Mouse (Mus musculus) ES-Bruce4 (cell line): ENCODE results near the gene Tcte1. TPM values are rescaled to one million over a fixed set of nuclear protein-coding genes. Genes with fewer than 3 reads are reported as not detected.

Source experiments
- H3K27ac ChIP-seq: 2 replicates; pipeline ENCODE4 v1.5.1; 2012; ENCODE audit warnings: low read length, inconsistent platforms; ENCODE audit not compliant: insufficient read depth
- H3K27me3 ChIP-seq: 2 replicates; pipeline ENCODE4 v1.6.1; 2012; ENCODE audit warnings: mild to moderate bottlenecking, low read length, inconsistent platforms; ENCODE audit not compliant: control insufficient read depth, poor library complexity, insufficient read depth, severe bottlenecking
- H3K36me3 ChIP-seq: 2 replicates; pipeline ENCODE4 v1.6.1; 2012; ENCODE audit warnings: inconsistent platforms, mild to moderate bottlenecking, low read length, moderate library complexity; ENCODE audit not compliant: control insufficient read depth, poor library complexity, insufficient read depth, severe bottlenecking
- H3K4me1 ChIP-seq: one replicate; pipeline ENCODE4 v1.8.1; 2011; ENCODE audit warnings: low read length; ENCODE audit not compliant: control insufficient read depth, insufficient read depth
- H3K4me3 ChIP-seq: 2 replicates; pipeline ENCODE4 v1.5.1; 2011; ENCODE audit warnings: low read depth, mild to moderate bottlenecking, low read length
- H3K9ac ChIP-seq: 2 replicates; pipeline ENCODE4 v1.6.1; 2012; ENCODE audit warnings: low read depth, mild to moderate bottlenecking, inconsistent platforms; ENCODE audit not compliant: poor library complexity, severe bottlenecking
- H3K9me3 ChIP-seq: replicated peaks from 2 replicates; pipeline ENCODE4 v1.6.1; 2012; ENCODE audit warnings: mild to moderate bottlenecking, low read length, inconsistent platforms; ENCODE audit not compliant: control insufficient read depth, poor library complexity, insufficient read depth, severe bottlenecking
- CTCF ChIP-seq: IDR thresholded peaks from one replicate; pipeline ENCODE4 v1.8.1; 2011; ENCODE audit warnings: low read depth, low read length
- EP300 ChIP-seq: IDR thresholded peaks from 2 replicates; pipeline ENCODE4 v1.6.1; 2011; ENCODE audit warnings: low read depth, low read length; ENCODE audit not compliant: insufficient read depth
- POLR2A ChIP-seq: IDR thresholded peaks from one replicate; pipeline ENCODE4 v1.8.1; 2011; ENCODE audit warnings: low read length; ENCODE audit not compliant: insufficient read depth
- polyA plus RNA-seq: library from polyadenylated mRNA; stranded (reverse); fragments of >200 nt; gene quantifications from 2 replicates; pipeline ENCODE4 v1.2.4, GENCODE M21; 2011; ENCODE audit warnings: low read depth; ENCODE audit not compliant: missing spikeins, insufficient read depth, insufficient read length

The Tcte1 gene
- polyA plus RNA-seq, 1 experiment = not detected

GRCm38 (mm10) chr17:45506700-45507189 lies 16.5 kb upstream of the Tcte1 start, which contains the start of gene Aars2:
Aars2 (plus strand) TSS chr17:45506841.
- H3K36me3 ChIP-seq = peaks cover 20% of the 10 kb centered on the region
- H3K9ac ChIP-seq = peak within 1 kb of the TSS; percentile 59
- TF ChIP-seq EP300 (peak; percentile 53; the same call in 1 of the 2 replicates), CTCF (peak; percentile 56), POLR2A (peak; percentile 21)
- peak within 1 kb of the TSS; percentile 89 for H3K4me3 ChIP-seq
- no peaks in the 10 kb centered on the region for H3K27me3 ChIP-seq
- H3K27ac ChIP-seq = no peak within 1 kb of the TSS
- H3K4me1 ChIP-seq = peaks cover 8% of the 10 kb centered on the region
- H3K9me3 ChIP-seq = no peaks in the 10 kb centered on the region

DNA sequence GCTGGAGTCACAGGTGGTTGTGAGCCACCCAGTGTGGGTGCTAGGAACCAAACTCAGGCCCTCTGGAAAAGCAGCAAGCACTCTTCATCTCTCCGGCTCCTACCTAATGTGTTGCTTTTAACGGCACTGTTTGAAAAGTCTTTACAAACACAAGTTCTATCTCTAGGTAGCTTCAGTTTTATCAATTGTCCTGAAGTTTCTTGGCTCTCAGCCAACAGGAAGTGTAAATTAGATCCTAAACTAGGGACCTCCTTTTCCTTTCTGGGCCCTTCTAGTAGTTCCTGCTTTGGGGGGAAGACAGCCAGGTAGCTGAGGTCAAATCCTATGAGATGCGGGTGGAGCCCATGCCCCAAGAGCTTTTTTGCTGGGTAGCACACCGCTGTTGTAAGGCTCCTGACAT lies 12.4 kb upstream of the Tcte1 start:
- no peaks in the 10 kb centered on the region for H3K9me3 ChIP-seq
- H3K4me3 ChIP-seq = no peak overlapping the region
- peaks cover 20% of the 10 kb centered on the region for H3K36me3 ChIP-seq
- peaks cover 2% of the 10 kb centered on the region for H3K4me1 ChIP-seq
- H3K27me3 ChIP-seq = no peaks in the 10 kb centered on the region
- no peak overlapping the region for H3K9ac ChIP-seq
- TF ChIP-seq EP300 = no peak
- H3K27ac ChIP-seq = no peak overlapping the region

- no peaks in the 10 kb centered on the region for H3K27me3 ChIP-seq
- H3K36me3 ChIP-seq = peaks cover 20% of the 10 kb centered on the region
- no peak overlapping the region for H3K4me3 ChIP-seq
- H3K9ac ChIP-seq = no peak overlapping the region
- H3K27ac ChIP-seq = no peak overlapping the region
- no peaks in the 10 kb centered on the region for H3K9me3 ChIP-seq
- TF ChIP-seq POLR2A (no peak), CTCF (no peak), EP300 (no peak)
- no peaks in the 10 kb centered on the region for H3K4me1 ChIP-seq
Measured at GRCm38 (mm10) chr17:45511757-45512156, 11.5 kb upstream of the Tcte1 start.

DNA sequence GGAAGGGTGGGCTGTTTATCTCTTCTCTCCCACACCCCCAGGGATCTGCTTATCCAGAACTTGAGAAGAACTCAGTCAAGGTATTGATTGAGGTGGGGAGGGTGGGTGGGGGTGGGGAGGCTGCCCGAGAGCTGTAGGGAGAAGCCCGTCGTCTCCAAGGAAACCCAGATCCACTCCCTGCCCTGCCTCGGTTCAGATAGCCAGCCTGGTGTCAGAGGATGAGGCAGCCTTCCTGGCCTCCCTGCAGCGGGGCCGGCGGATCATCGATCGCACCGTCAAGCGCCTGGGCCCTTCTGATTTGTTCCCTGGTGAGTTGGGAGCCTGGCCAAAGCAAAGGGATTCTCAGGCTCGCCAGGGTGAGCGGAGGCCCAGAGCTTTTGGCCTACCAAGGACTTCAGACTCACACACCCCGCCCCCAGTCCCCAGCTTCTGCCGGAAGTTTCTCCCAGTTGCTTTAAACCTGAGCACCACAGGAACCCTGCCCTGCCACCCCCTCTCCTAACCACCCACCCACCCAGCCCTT lies 8.0 kb upstream of the Tcte1 start:
- Histone ChIP-seq H3K36me3 (peaks cover 2% of the 10 kb centered on the region; the same call in 1 of the 2 replicates), H3K9ac (peak overlapping the region; percentile 29), H3K27ac (no peak overlapping the region), H3K4me3 (0 out of 2 replicates have a peak overlapping the region, but pooled peaks have one; percentile 25), H3K4me1 (no peaks in the 10 kb centered on the region), H3K27me3 (no peaks in the 10 kb centered on the region), H3K9me3 (no peaks in the 10 kb centered on the region)
- no peak for TF ChIP-seq POLR2A
- TF ChIP-seq CTCF = no peak
- no peak for TF ChIP-seq EP300

DNA sequence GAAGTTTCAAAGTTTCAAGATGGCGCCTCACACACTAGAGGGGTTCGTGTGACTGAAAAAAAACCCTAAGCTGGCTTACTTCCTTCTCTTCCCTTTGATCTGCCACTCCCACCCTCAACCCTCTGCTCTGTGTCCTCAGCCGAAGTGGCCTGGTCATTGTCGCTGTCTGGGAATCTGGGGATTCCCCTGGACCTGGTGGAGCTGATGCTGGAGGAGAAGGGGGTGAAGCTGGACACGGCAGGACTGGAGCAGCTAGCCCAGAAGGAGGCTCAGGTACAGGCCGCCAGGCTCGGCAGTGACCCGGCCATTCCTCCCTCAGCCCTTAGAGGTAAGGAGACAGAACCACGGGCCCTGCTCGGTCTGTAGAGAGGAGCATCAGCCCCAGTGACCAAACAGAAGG lies 7.4 kb upstream of the Tcte1 start:
- TF ChIP-seq POLR2A = no peak
- TF ChIP-seq CTCF = no peak
- TF ChIP-seq EP300 = no peak
- Histone ChIP-seq H3K4me1 (no peaks in the 10 kb centered on the region), H3K27ac (no peak overlapping the region), H3K4me3 (no peak overlapping the region), H3K27me3 (no peaks in the 10 kb centered on the region), H3K9ac (no peak overlapping the region), H3K36me3 (no peaks in the 10 kb centered on the region), H3K9me3 (no peaks in the 10 kb centered on the region)

DNA sequence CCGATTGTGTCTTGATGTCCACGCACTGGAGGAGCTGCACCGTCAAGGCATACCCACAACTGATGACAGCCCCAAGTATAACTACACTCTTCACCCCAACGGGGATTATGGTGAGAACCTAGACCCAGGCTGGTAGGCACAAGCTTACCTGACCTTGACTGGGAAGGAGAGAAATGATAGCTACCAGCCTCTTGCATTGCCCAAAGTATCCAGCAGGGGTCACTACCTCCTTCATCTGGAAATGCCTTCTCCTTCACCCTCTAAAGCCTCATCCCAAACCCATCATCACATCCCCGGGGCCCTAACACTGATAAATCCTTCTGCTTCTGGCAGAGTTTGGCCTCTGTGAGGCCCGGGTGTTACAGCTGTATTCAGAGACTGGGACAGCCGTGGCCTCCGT lies 6.7 kb upstream of the Tcte1 start:
- Histone ChIP-seq H3K4me1 (no peaks in the 10 kb centered on the region), H3K27ac (no peak overlapping the region), H3K36me3 (no peaks in the 10 kb centered on the region), H3K9ac (no peak overlapping the region), H3K27me3 (no peaks in the 10 kb centered on the region), H3K9me3 (no peaks in the 10 kb centered on the region), H3K4me3 (no peak overlapping the region)
- TF ChIP-seq EP300 (no peak), CTCF (peak; percentile 56)
